Mouse (Mus musculus) layer of hippocampus, adult 2 months (tissue): ENCODE measurements around the gene Map3k14. TPM values are rescaled to one million over a fixed set of nuclear protein-coding genes. Genes with fewer than 3 reads are reported as not detected.

Experiments used
- DNase-seq, 2 experiments: peaks; one replicate each; pipeline ENCODE4 v3.0.0; 2022; ENCODE audit warnings: low spot score in 2 of 2
- H3K27ac ChIP-seq: fragments of 200-600 bp; 2 replicates; pipeline ENCODE4 v1.8.1; 2022
- H3K4me3 ChIP-seq: fragments of 200-600 bp; 2 replicates; pipeline ENCODE4 v1.8.1; 2022; ENCODE audit warnings: mild to moderate bottlenecking
- CTCF ChIP-seq: fragments of 200-600 bp; conservative IDR thresholded peaks from 2 replicates; pipeline ENCODE4 v1.8.1; 2022; ENCODE audit warnings: antibody characterized with exemption, mild to moderate bottlenecking, moderate library complexity
- total RNA-seq, 2 experiments: library from RNA; stranded (reverse); gene quantifications; 2 replicates each; pipeline ENCODE4 v1.2.3; 2021

Map3k14 gene
- total RNA-seq, 2 experiments from 2014 or later: 3.3 TPM

GRCm38 (mm10) chr11:103184891-103185290, 82.4 kb downstream of the Map3k14 start:
- peak; percentile 86 for TF ChIP-seq CTCF
- no peak overlapping the region for H3K27ac ChIP-seq
- H3K4me3 ChIP-seq: no peak overlapping the region
- DNase-seq: no peak

- TF ChIP-seq CTCF: no peak
- H3K4me3 ChIP-seq: no peak overlapping the region
- peak overlapping the region; percentile 10; the same call in 1 of the 2 replicates for H3K27ac ChIP-seq
- DNase-seq: no peak
These were observed 85.4 kb downstream of the Map3k14 start for GRCm38 (mm10) chr11:103181911-103182310.

- DNase-seq: no peak
- no peak for TF ChIP-seq CTCF
- no peak overlapping the region for H3K27ac ChIP-seq
- no peak overlapping the region for H3K4me3 ChIP-seq
These were observed 85.9 kb downstream of the Map3k14 start for GRCm38 (mm10) chr11:103181349-103181748.

- TF ChIP-seq CTCF: no peak
- H3K27ac ChIP-seq: no peak overlapping the region
- H3K4me3 ChIP-seq: no peak overlapping the region
- DNase-seq: no peak
These were observed 86.8 kb downstream of the Map3k14 start for GRCm38 (mm10) chr11:103180426-103180825.

- no peak for DNase-seq
- Histone ChIP-seq H3K4me3 (no peak overlapping the region), H3K27ac (no peak overlapping the region)
- TF ChIP-seq CTCF: no peak
These were observed 88.5 kb downstream of the Map3k14 start for GRCm38 (mm10) chr11:103178748-103179147.

GRCm38 (mm10) chr11:103177815-103178485, 89.3 kb downstream of the Map3k14 start:
- no peak for TF ChIP-seq CTCF
- DNase-seq: no peak
- H3K4me3 ChIP-seq: no peak overlapping the region
- no peak overlapping the region for H3K27ac ChIP-seq

GRCm38 (mm10) chr11:103177216-103177615, 90.1 kb downstream of the Map3k14 start:
- DNase-seq: no peak
- TF ChIP-seq CTCF: no peak
- no peak overlapping the region; the same call in 1 of the 2 replicates for H3K4me3 ChIP-seq
- H3K27ac ChIP-seq: peak overlapping the region; percentile 51; the same call in 1 of the 2 replicates

- no peak for TF ChIP-seq CTCF
- H3K4me3 ChIP-seq: no peak overlapping the region
- H3K27ac ChIP-seq: peak overlapping the region; percentile 51; the same call in 1 of the 2 replicates
- DNase-seq: no peak
These were observed 90.8 kb downstream of the Map3k14 start for GRCm38 (mm10) chr11:103176510-103176909.

- no peak for TF ChIP-seq CTCF
- no peak overlapping the region for H3K4me3 ChIP-seq
- 0 out of 2 replicates have a peak overlapping the region, but pooled peaks have one; percentile 11 for H3K27ac ChIP-seq
- no peak for DNase-seq
These were observed 91.4 kb downstream of the Map3k14 start for GRCm38 (mm10) chr11:103175688-103176442.

GRCm38 (mm10) chr11:103174891-103175391, 92.3 kb downstream of the Map3k14 start:
- no peak for DNase-seq
- peak overlapping the region; percentile 97; the same call in 1 of the 2 replicates for H3K27ac ChIP-seq
- TF ChIP-seq CTCF: no peak
- no peak overlapping the region for H3K4me3 ChIP-seq

GRCm38 (mm10) chr11:103174411-103174832, 92.8 kb downstream of the Map3k14 start:
- DNase-seq: no peak
- H3K4me3 ChIP-seq: no peak overlapping the region; the same call in 1 of the 2 replicates

GRCm38 (mm10) chr11:103173771-103174344, 93.4 kb downstream of the Map3k14 start:
- Histone ChIP-seq H3K4me3 (peak overlapping the region; percentile 37), H3K27ac (peak overlapping the region; percentile 97)
- no peak for TF ChIP-seq CTCF
- DNase-seq: no peak

More at GRCm38 (mm10) chr11:103174411-103174832, 92.8 kb downstream of the Map3k14 start:
- H3K27ac ChIP-seq: peak overlapping the region; percentile 97
- no peak for TF ChIP-seq CTCF
